Mouse (Mus musculus) neural tube, embryonic 13.5 days (tissue): ENCODE measurements at regions not wholly inside any gene's neighbourhood (a gene's known extent, or its start where the extent isn't known, plus 50 kb on each side); places are given as distances from the start of the nearest gene placed in this dataset.

Source experiments
- ATAC-seq: fragments of 200-750 bp; cut with Nextera tagmentation; 2 replicates; pipeline ENCODE4 v1.8.0; 2017; ENCODE audit warnings: low read depth, mild to moderate bottlenecking, moderate TSS enrichment, moderate library complexity
- H3K27ac ChIP-seq: fragments of 300-500 bp; sonication (generic); replicated peaks from 2 replicates; pipeline ENCODE4 v1.5.1; 2015; ENCODE audit warnings: moderate library complexity, mild to moderate bottlenecking, inconsistent platforms
- H3K27me3 ChIP-seq: fragments of 300-500 bp; sonication (generic); 2 replicates; pipeline ENCODE4 v1.6.1; 2015; ENCODE audit warnings: mild to moderate bottlenecking, inconsistent platforms
- H3K36me3 ChIP-seq: fragments of 300-500 bp; sonication (generic); 2 replicates; pipeline ENCODE4 v1.6.1; 2015; ENCODE audit warnings: mild to moderate bottlenecking, inconsistent platforms
- H3K4me1 ChIP-seq: fragments of 300-500 bp; sonication (generic); replicated peaks from 2 replicates; pipeline ENCODE4 v1.6.1; 2015; ENCODE audit warnings: inconsistent platforms
- H3K4me2 ChIP-seq: fragments of 300-500 bp; sonication (generic); 2 replicates; pipeline ENCODE4 v1.6.1; 2015; ENCODE audit warnings: inconsistent platforms, mild to moderate bottlenecking, moderate library complexity
- H3K4me3 ChIP-seq: fragments of 300-500 bp; sonication (generic); 2 replicates; pipeline ENCODE4 v1.5.1; 2015; ENCODE audit warnings: mild to moderate bottlenecking, inconsistent platforms
- H3K9ac ChIP-seq: fragments of 300-500 bp; sonication (generic); 2 replicates; pipeline ENCODE4 v1.6.1; 2015; ENCODE audit warnings: moderate library complexity, mild to moderate bottlenecking, inconsistent platforms
- H3K9me3 ChIP-seq: fragments of 300-500 bp; sonication (generic); 2 replicates; pipeline ENCODE4 v1.6.1; 2016; ENCODE audit warnings: inconsistent platforms
- WGBS: fragments of 180-500 bp; shearing (Covaris S2); methylation state at CpG from one replicate; pipeline ENCODE4 v1.1.7; 2015; 5-methylcytosine and 5-hydroxymethylcytosine counted together

- Histone ChIP-seq H3K4me3 (no peak overlapping the region), H3K9ac (no peak overlapping the region), H3K4me1 (peaks cover 16% of the 10 kb centered on the region), H3K27me3 (no peaks in the 10 kb centered on the region), H3K27ac (no peak overlapping the region), H3K9me3 (no peaks in the 10 kb centered on the region), H3K4me2 (no peak overlapping the region), H3K36me3 (no peaks in the 10 kb centered on the region)
- ATAC-seq, result no peak
- 60% methylated on average over 5 of the region's 5 CpGs for WGBS
These were observed 220.1 kb upstream of the Gm10131 start for GRCm38 (mm10) chr8:34331673-34332072.

GRCm38 (mm10) chr8:34326614-34326965, 215.1 kb upstream of the Gm10131 start:
- Histone ChIP-seq H3K4me2 (peak overlapping the region; percentile 62), H3K4me1 (peaks cover 44% of the 10 kb centered on the region), H3K27ac (peak overlapping the region; percentile 91), H3K9me3 (no peaks in the 10 kb centered on the region), H3K27me3 (no peaks in the 10 kb centered on the region), H3K4me3 (peak overlapping the region; percentile 29), H3K9ac (peak overlapping the region; percentile 66), H3K36me3 (no peaks in the 10 kb centered on the region)
- ATAC-seq, result peak; percentile 13
- WGBS, result 6% methylated on average over 15 of the region's 15 CpGs

- Histone ChIP-seq H3K27me3 (no peaks in the 10 kb centered on the region), H3K36me3 (no peaks in the 10 kb centered on the region), H3K9me3 (no peaks in the 10 kb centered on the region), H3K4me1 (peaks cover 41% of the 10 kb centered on the region), H3K27ac (peak overlapping the region; percentile 91), H3K4me2 (peak overlapping the region; percentile 62), H3K9ac (peak overlapping the region; percentile 66), H3K4me3 (peak overlapping the region; percentile 29)
- 1% methylated on average over 14 of the region's 17 CpGs for WGBS
- peak; percentile 88 for ATAC-seq
These were observed 214.5 kb upstream of the Gm10131 start for GRCm38 (mm10) chr8:34325841-34326613.

- 18% methylated on average over 6 of the region's 6 CpGs for WGBS
- peak; percentile 73 for ATAC-seq
- no peaks in the 10 kb centered on the region for H3K9me3 ChIP-seq
- no peaks in the 10 kb centered on the region for H3K27me3 ChIP-seq
- H3K4me2 ChIP-seq, result no peak overlapping the region
- H3K9ac ChIP-seq, result no peak overlapping the region
- peaks cover 45% of the 10 kb centered on the region for H3K4me1 ChIP-seq
- no peaks in the 10 kb centered on the region for H3K36me3 ChIP-seq
- H3K27ac ChIP-seq, result peak overlapping the region; percentile 67
- no peak overlapping the region for H3K4me3 ChIP-seq
These were observed 208.6 kb upstream of the Gm10131 start for GRCm38 (mm10) chr8:34320158-34320587.

- Histone ChIP-seq H3K4me1 (peaks cover 40% of the 10 kb centered on the region), H3K27ac (peak overlapping the region; percentile 67), H3K4me2 (no peak overlapping the region), H3K9me3 (no peaks in the 10 kb centered on the region), H3K9ac (no peak overlapping the region), H3K4me3 (no peak overlapping the region), H3K27me3 (no peaks in the 10 kb centered on the region), H3K36me3 (no peaks in the 10 kb centered on the region)
- ATAC-seq, result no peak
- 74% methylated on average over 5 of the region's 5 CpGs for WGBS
These were observed 208.2 kb upstream of the Gm10131 start for GRCm38 (mm10) chr8:34319719-34320118.

GRCm38 (mm10) chr8:34315233-34315632, 203.7 kb upstream of the Gm10131 start:
- Histone ChIP-seq H3K4me3 (no peak overlapping the region), H3K9ac (no peak overlapping the region), H3K36me3 (no peaks in the 10 kb centered on the region), H3K27ac (no peak overlapping the region), H3K4me1 (peaks cover 20% of the 10 kb centered on the region), H3K9me3 (no peaks in the 10 kb centered on the region), H3K27me3 (no peaks in the 10 kb centered on the region), H3K4me2 (no peak overlapping the region)
- ATAC-seq, result no peak

- H3K9me3 ChIP-seq, result peaks cover 5% of the 10 kb centered on the region; the same call in 1 of the 2 replicates
- ATAC-seq, result no peak
- 35% methylated on average over 7 of the region's 7 CpGs for WGBS
- H3K27ac ChIP-seq, result no peak overlapping the region
- H3K4me1 ChIP-seq, result peaks cover 11% of the 10 kb centered on the region
- no peak overlapping the region for H3K9ac ChIP-seq
- no peak overlapping the region for H3K4me3 ChIP-seq
- no peaks in the 10 kb centered on the region for H3K36me3 ChIP-seq
- H3K27me3 ChIP-seq, result peaks cover 3% of the 10 kb centered on the region; the same call in 1 of the 2 replicates
- 0 out of 2 replicates have a peak overlapping the region, but pooled peaks have one; percentile 11 for H3K4me2 ChIP-seq
These were observed 194.3 kb upstream of the Gm10131 start for GRCm38 (mm10) chr8:34305542-34306485.

GRCm38 (mm10) chr8:34303815-34304214, 192.3 kb upstream of the Gm10131 start:
- WGBS, result 93% methylated on average over 11 of the region's 11 CpGs

GRCm38 (mm10) chr8:34300331-34300903, 188.9 kb upstream of the Gm10131 start:
- H3K36me3 ChIP-seq, result no peaks in the 10 kb centered on the region
- H3K9me3 ChIP-seq, result no peaks in the 10 kb centered on the region
- no peak for ATAC-seq
- WGBS, result 55% methylated on average over 15 of the region's 15 CpGs
- no peak overlapping the region for H3K4me3 ChIP-seq
- no peak overlapping the region for H3K9ac ChIP-seq
- H3K4me1 ChIP-seq, result peaks cover 9% of the 10 kb centered on the region; the same call in 1 of the 2 replicates
- H3K4me2 ChIP-seq, result no peak overlapping the region
- no peak overlapping the region for H3K27ac ChIP-seq
- peaks cover 3% of the 10 kb centered on the region; the same call in 1 of the 2 replicates for H3K27me3 ChIP-seq

More at GRCm38 (mm10) chr8:34303815-34304214, 192.3 kb upstream of the Gm10131 start:
- no peak for ATAC-seq
- Histone ChIP-seq H3K4me1 (peaks cover 19% of the 10 kb centered on the region), H3K9ac (no peak overlapping the region), H3K4me3 (no peak overlapping the region), H3K27ac (no peak overlapping the region), H3K9me3 (peaks cover 5% of the 10 kb centered on the region; the same call in 1 of the 2 replicates), H3K4me2 (no peak overlapping the region), H3K36me3 (no peaks in the 10 kb centered on the region), H3K27me3 (peaks cover 3% of the 10 kb centered on the region; the same call in 1 of the 2 replicates)

- Histone ChIP-seq H3K9ac (no peak overlapping the region), H3K27ac (no peak overlapping the region), H3K9me3 (peaks cover 19% of the 10 kb centered on the region; the same call in 1 of the 2 replicates), H3K4me2 (no peak overlapping the region), H3K4me1 (no peaks in the 10 kb centered on the region), H3K36me3 (no peaks in the 10 kb centered on the region), H3K4me3 (no peak overlapping the region), H3K27me3 (no peaks in the 10 kb centered on the region)
- no peak for ATAC-seq
- 90% methylated on average over 8 of the region's 8 CpGs for WGBS
These were observed 183.2 kb upstream of the Gm10131 start for GRCm38 (mm10) chr8:34294721-34295120.

- Histone ChIP-seq H3K27ac (no peak overlapping the region), H3K4me2 (no peak overlapping the region), H3K36me3 (no peaks in the 10 kb centered on the region), H3K9me3 (peaks cover 19% of the 10 kb centered on the region; the same call in 1 of the 2 replicates), H3K27me3 (no peaks in the 10 kb centered on the region), H3K4me3 (no peak overlapping the region), H3K4me1 (no peaks in the 10 kb centered on the region), H3K9ac (no peak overlapping the region)
- ATAC-seq, result no peak
- WGBS, result 70% methylated on average over 4 of the region's 4 CpGs
These were observed 179.1 kb upstream of the Gm10131 start for GRCm38 (mm10) chr8:34290670-34291069.

GRCm38 (mm10) chr8:34287801-34288200, 176.3 kb upstream of the Gm10131 start:
- H3K9ac ChIP-seq, result no peak overlapping the region
- H3K4me2 ChIP-seq, result no peak overlapping the region
- H3K36me3 ChIP-seq, result no peaks in the 10 kb centered on the region
- H3K27ac ChIP-seq, result no peak overlapping the region
- 0 out of 2 replicates have a peak, but pooled peaks cover 3% of the 10 kb centered on the region for H3K9me3 ChIP-seq
- 76% methylated on average over 2 of the region's 2 CpGs for WGBS
- ATAC-seq, result no peak
- H3K27me3 ChIP-seq, result no peaks in the 10 kb centered on the region
- H3K4me3 ChIP-seq, result no peak overlapping the region
- H3K4me1 ChIP-seq, result no peaks in the 10 kb centered on the region
